Mouse (Mus musculus) right cerebral cortex, postnatal 10 days (tissue): ENCODE data around the gene Iqcj.
"Not testable (repeated sequence)": the region's sequence is repeated elsewhere in the genome, so short reads cannot be mapped to it uniquely, and the experiment has no call there.

Source experiments
- DNase-seq, 2 experiments: peaks; one replicate each; pipeline ENCODE4 v3.0.0; 2021; ENCODE audit warnings: low spot score in 2 of 2

Iqcj gene

DNA sequence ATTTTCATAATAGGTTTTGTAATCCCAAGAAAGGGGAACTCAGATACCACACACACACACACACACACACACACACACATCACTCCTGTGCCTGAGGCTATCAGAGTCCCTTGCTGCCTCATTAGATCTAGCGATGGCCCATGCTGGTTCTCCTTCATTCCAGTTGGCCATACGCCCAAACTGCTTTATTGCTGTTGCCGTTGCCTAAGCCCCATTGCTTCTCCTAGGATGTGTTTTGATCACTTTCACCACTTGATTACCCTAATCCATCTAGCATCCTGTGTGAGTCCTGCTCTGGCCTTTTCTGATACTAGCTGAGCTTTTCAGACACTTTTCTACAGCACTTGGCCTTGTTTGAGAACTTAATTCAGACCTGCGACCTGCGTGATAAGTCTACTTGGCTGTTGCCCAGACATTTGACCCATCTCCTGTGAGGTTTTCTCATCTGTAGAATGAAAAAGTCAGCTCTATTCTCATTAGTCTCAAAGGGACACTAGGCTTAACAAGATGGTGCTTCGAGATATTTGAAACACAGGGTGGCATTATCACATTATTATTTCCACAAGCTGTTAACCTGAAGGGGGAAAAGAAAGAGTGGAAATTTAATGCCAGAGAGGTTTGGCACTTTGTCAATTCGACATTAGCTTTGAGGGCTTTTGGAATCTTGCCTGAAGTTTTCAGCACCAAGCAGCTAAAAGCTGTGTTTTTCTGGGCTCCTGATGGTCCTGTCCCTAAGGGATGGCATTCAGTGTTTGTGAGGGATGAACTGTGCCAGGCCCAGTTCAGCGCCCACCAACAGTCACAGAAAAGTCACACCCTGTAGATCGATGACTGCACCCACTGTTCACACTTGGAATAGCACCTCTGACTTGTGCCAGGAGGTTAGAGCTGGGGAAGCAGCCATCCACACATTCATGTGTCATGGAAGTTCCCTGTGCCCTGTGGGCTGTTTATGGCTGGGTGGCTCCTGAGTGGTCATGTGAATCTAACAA lies 179.7 kb downstream of the Iqcj start:
- peak in 1 of 2 experiments; percentile 29 for DNase-seq

DNA sequence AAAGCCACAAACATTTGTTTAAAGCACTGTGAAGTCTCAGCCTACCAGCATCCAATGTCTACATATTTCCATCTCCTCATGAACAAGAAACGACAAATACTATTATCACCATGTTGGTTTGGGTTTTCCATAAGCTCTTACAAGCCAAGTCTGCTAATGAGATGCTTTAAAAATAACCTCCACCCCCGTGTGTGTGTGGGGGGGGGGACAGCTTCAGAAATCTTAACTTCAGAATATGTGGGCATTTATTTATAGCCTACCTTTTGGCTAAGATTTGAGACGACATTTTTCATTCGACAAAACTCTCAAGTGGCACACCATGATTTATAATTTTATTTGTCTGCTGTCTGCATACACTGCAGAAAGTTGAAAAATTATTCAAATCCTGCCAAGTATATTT lies 185.4 kb downstream of the Iqcj start:
- no peak for DNase-seq

DNA sequence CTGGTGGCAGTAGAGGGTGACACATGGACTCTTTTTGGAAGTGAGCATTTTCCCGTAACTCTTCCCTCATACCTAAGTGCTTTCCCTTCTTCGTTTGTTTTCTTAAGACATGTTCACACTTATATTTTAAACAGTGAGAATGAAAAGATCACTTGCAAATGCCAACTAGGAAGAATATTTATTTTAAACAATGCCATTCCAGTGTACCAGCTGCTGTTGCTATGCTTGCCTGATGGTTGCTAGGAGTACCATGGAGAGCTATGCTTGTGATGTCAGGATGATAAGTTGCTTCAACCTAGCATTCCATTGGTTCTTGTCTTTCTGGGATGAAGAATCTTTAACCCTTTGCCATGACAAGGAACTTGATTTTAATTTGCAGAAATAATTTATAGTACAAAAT lies 193.0 kb downstream of the Iqcj start:
- peak in 1 of 2 experiments; percentile 34 for DNase-seq

DNA sequence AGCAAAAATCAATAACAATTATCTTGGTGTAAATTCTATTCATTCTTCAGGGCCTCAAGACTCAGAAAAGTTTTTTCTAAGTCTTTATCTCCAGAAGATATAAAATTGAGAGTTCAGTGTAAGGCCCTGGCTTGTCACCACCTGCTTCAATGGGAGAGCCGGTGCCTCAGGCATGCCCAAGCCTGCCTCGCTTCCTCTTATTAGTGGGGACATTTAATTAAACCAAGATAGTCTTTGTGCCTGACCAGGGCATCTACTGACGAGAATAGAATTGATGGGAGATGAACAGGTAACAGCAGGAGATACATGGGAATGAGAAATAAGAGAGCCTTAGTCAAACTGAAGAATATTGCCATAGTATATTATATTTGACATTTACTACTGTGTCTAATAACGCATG lies 200.1 kb downstream of the Iqcj start:
- no peak for DNase-seq

DNA sequence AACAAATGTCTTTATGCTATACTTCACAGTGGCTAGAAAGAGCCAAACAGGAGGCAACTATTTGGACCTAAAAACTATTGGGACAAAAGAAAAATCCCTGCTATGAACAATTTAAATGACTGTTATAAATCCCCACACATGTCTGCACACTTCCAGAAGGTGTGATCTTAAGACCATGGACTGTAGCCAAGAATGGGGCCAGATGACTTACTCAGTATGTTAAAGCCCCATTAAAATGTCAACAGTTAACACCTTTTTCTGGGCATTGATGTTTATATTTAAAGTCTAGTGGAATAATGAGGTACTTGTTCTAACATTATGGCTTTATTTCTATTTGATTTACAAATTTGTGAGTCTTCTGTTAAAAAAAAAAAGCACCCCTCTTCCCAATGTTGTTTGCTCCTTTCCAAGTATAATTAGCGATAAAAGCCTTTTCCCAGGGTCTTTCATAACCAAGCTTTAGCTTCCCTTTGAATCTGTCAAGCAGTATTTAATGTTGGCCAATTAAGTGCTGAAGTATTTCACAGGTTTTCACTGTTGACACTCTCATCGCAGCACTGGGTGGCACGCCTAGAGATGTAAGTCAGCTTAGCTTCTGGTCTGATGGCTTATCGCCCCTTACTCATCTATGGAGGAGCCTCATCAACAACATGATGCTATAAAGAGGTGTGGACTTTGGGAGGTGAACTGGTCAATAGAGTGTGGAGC lies 204.9 kb downstream of the Iqcj start:
- DNase-seq = no peak

DNA sequence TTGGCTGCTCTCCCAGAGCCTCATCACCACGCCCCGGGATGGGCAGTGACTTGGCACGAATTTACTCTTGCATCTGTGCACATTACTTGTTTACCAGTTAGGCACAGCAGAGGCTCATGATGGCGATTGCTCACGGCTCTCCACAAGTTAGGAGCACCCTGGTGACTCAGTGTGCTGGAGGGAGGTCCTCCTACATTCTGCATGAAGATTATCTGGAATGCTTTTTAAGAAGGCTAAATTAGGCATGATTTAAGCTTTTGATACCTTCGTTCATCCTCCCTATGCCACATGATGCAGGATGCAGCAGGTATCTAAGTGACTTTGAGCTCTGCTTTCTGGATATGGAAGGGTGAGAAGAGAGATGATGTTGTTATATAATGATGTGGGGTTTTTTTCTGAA lies 207.5 kb downstream of the Iqcj start:
- not testable (repeated sequence) for DNase-seq

DNA sequence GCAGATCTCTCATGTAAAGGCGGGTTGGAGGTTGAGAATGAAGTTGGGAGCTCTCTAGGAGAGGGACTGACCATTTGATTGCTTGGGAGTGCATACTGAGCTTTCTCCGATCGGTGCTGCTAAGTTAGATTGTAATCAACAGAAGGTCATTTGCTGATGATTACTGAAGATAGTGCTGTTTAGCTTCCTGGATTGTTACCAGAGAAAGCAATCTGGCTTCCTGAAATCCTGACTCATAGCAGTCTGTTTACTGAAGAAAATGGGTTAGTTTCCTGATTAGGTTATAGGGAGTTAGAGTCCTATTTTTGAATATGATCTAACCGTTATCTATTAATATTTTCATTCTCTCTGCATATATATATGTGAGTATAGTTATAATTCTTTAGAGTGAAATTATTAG lies 209.3 kb downstream of the Iqcj start:
- DNase-seq = no peak

DNA sequence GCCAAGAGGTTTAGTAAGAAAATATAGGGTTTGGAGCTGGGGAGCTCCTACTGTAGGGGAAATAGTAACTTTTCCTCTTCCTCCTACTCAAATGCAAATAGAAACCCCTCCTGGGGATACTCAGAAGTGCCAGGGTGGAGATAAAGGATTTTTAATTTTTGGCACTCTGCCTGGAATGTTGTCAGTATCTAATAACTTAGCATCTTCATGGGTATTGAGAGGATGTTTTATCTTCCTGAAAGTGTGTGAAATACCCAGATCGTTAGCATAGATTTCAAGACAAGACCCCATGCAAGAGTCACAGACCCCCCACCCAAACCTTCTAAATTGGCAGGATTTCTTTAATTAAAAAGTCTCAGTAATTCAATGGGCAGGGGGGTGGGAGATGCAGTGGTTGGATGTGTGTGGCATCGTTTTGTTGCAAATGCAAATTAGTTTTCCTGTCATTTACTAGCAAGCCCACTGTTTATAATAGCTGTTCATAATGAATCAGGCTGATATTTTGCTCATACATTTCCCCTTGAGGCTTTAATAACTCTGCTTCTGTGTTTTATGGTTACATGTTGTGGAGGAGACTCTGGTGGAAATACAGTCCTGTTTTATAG lies 213.2 kb downstream of the Iqcj start:
- no peak for DNase-seq
